Mouse (Mus musculus): ENCODE results near the gene Nr2f1. TPM values are rescaled to one million over a fixed set of nuclear protein-coding genes. Genes with fewer than 3 reads are reported as not detected.

Nr2f1 gene
- polyA plus RNA-seq, 1 experiment from 2014 or later = 18.1 TPM

- WGBS = 6% methylated on average over 8 of the region's 8 CpGs
- peaks cover 93% of the 10 kb centered on the region for H3K27me3 ChIP-seq
- H3K4me2 ChIP-seq = no peak overlapping the region
- H3K36me3 ChIP-seq = no peaks in the 10 kb centered on the region
- H3K27ac ChIP-seq = no peak overlapping the region
- ATAC-seq (replicated peaks; ENCODE audit: low FRiP score) = no peak
- no peaks in the 10 kb centered on the region for H3K9me3 ChIP-seq (replicated peaks)
- H3K4me3 ChIP-seq (replicated peaks) = no peak overlapping the region
- peaks cover 15% of the 10 kb centered on the region for H3K4me1 ChIP-seq
- H3K9ac ChIP-seq = no peak overlapping the region
These were observed 23.7 kb downstream of the Nr2f1 start for GRCm38 (mm10) chr13:78175821-78176380.

DNA sequence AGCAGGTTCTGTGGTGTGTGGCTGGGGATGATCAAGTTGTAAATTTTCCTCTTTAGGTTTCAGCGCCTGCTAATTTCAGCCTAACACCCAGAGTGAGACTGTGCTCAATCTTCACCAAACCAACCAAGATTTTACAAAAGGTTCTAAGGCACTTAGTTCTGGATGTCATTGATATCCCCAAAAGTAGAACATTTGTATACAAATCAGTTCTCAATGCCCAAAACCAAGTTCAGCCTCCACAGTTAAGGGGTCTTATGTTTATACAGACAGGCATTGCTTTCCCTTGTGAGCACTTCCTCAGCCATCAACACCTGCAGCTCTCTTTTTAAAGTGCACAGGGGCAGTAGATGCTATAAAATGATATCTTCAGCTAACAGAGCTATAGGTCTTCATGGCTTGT, 24.7 kb downstream of the Nr2f1 start:
- Histone ChIP-seq H3K4me1 (peaks cover 13% of the 10 kb centered on the region), H3K27ac (no peak overlapping the region), H3K9me3 (replicated peaks) (no peaks in the 10 kb centered on the region), H3K4me3 (replicated peaks) (no peak overlapping the region), H3K36me3 (no peaks in the 10 kb centered on the region), H3K27me3 (peaks cover 91% of the 10 kb centered on the region), H3K4me2 (no peak overlapping the region), H3K9ac (no peak overlapping the region)
- WGBS = 13% methylated on average over 1 of the region's 1 CpGs
- ATAC-seq (replicated peaks; ENCODE audit: low FRiP score) = no peak

DNA sequence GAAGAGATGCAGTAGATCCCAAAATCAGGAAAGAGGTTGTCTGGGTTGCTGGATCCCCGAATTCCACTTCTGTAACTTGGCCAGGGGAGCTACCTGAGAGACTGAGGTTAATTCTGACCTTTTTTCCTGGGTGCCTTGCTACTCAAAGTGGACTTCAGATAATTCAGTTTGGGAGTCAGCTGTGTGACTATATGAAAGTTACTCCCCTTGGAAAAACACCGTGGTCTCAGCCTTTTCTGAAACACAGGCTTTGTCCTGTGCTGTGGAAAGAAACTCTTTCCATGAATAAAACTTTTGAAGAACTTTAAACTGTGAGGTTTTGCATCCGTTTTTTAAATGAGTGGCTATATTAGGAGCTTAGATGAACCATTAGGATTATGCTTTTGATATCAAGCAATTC, 25.4 kb downstream of the Nr2f1 start:
- no peak overlapping the region for H3K27ac ChIP-seq
- H3K4me3 ChIP-seq (replicated peaks) = no peak overlapping the region
- no peak for ATAC-seq (replicated peaks; ENCODE audit: low FRiP score)
- H3K4me2 ChIP-seq = no peak overlapping the region
- peaks cover 7% of the 10 kb centered on the region for H3K4me1 ChIP-seq
- no peaks in the 10 kb centered on the region for H3K36me3 ChIP-seq
- H3K27me3 ChIP-seq = peaks cover 91% of the 10 kb centered on the region
- 10% methylated on average over 3 of the region's 3 CpGs for WGBS
- H3K9ac ChIP-seq = no peak overlapping the region
- H3K9me3 ChIP-seq (replicated peaks) = no peaks in the 10 kb centered on the region

DNA sequence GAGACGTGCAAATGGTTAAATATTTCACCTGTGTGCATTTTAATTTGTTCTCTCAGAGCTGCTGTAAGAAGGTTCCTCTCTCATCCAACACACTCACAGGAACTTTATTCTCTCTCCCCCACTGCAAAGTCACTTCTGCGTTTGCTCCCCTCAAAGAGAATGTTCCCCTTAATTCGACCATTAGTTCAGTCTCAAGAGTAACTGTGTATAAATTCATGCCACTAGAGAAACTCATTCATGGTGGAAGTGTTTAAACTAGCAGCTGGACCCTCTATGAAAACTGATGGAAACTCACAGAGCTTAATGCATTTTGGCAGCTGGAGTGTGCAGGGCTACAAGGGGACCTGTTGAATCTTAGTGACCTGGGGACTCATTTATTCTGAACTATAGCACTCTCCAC, 26.7 kb downstream of the Nr2f1 start:
- no peaks in the 10 kb centered on the region for H3K9me3 ChIP-seq (replicated peaks)
- 10% methylated on average over 3 of the region's 3 CpGs for whole genome bisulfite sequencing
- no peak overlapping the region for H3K4me2 ChIP-seq

DNA sequence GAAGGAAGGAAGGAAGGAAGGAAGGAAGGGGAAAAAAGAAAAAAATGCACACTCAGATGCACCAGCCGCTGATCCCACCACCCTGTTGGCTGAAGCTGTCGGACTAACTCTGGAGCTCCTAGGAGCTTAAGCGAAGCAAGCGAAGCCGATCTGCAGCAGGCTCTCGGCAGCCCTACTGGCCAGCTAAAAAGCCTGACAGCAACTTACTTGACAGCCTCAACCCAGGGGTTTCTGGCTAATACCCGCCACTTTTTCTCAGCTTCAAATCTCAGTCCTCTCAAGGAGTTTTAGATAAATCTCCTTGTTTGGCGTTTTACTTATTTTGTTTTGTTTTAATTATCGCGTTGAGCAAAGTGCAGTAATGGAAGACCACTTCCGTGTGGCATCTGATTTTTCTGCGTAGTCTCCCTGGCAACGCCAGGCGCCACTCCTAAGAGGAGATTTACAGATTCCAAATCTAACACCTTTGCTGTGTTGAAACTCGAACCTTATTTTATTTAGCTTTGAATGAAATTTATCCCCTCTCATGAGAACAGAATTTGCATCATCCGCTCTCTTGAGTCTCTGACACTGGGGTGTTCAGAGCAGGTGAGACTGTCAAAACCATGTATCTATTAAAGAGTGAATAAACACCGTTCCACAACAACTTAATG, 27.4 kb downstream of the Nr2f1 start:
- H3K9ac ChIP-seq = no peak overlapping the region
- H3K9me3 ChIP-seq (replicated peaks) = no peaks in the 10 kb centered on the region
- no peak overlapping the region for H3K4me2 ChIP-seq
- H3K4me1 ChIP-seq = peaks cover 5% of the 10 kb centered on the region; the same call in 1 of the 2 replicates
- 2% methylated on average over 17 of the region's 17 CpGs for WGBS
- no peak overlapping the region for H3K4me3 ChIP-seq (replicated peaks)
- no peak overlapping the region for H3K27ac ChIP-seq
- ATAC-seq (replicated peaks; ENCODE audit: low FRiP score) = no peak
- H3K36me3 ChIP-seq = no peaks in the 10 kb centered on the region
- peaks cover 87% of the 10 kb centered on the region for H3K27me3 ChIP-seq

More for the DNA sequence above, 26.7 kb downstream of the Nr2f1 start:
- H3K4me1 ChIP-seq = peaks cover 5% of the 10 kb centered on the region; the same call in 1 of the 2 replicates
- H3K36me3 ChIP-seq = no peaks in the 10 kb centered on the region
- no peak overlapping the region for H3K27ac ChIP-seq
- no peak overlapping the region for H3K4me3 ChIP-seq (replicated peaks)
- peaks cover 86% of the 10 kb centered on the region for H3K27me3 ChIP-seq
- H3K9ac ChIP-seq = no peak overlapping the region
- ATAC-seq (replicated peaks; ENCODE audit: low FRiP score) = no peak

DNA sequence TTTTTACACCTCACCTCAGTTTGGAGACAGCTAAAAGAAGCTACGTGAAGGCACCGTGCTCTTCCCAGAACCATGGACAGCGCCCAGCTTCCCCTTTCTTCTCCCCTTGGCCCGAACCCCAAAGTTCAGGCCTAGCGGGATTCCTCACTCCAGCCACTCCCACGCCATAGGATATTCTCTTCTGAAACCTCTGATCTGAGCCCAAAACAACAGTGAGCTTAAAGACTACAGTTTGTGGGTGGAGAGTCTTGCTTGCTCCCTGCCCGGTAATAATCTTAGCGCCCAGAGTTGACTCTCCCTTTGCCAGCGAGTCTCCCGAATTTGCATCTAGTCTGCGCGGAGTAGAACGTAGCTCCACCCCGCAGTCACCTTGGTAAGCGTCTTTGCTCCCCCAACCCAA, 28.2 kb downstream of the Nr2f1 start:
- H3K27ac ChIP-seq = no peak overlapping the region
- no peaks in the 10 kb centered on the region for H3K36me3 ChIP-seq
- peaks cover 84% of the 10 kb centered on the region for H3K27me3 ChIP-seq
- no peak overlapping the region for H3K9ac ChIP-seq
- WGBS = 3% methylated on average over 15 of the region's 15 CpGs
- H3K9me3 ChIP-seq (replicated peaks) = no peaks in the 10 kb centered on the region
- ATAC-seq (replicated peaks; ENCODE audit: low FRiP score) = no peak
- 0 out of 2 replicates have a peak overlapping the region, but pooled peaks have one; percentile 19 for H3K4me2 ChIP-seq
- H3K4me3 ChIP-seq (replicated peaks) = no peak overlapping the region
- peaks cover 5% of the 10 kb centered on the region; the same call in 1 of the 2 replicates for H3K4me1 ChIP-seq

GRCm38 (mm10) chr13:78168166-78168565, 31.4 kb downstream of the Nr2f1 start:
- Histone ChIP-seq H3K4me2 (no peak overlapping the region), H3K4me1 (peaks cover 12% of the 10 kb centered on the region), H3K27me3 (peaks cover 76% of the 10 kb centered on the region), H3K36me3 (no peaks in the 10 kb centered on the region), H3K9ac (no peak overlapping the region), H3K4me3 (replicated peaks) (no peak overlapping the region), H3K9me3 (replicated peaks) (no peaks in the 10 kb centered on the region), H3K27ac (no peak overlapping the region)
- WGBS = 55% methylated on average over 4 of the region's 4 CpGs
- ATAC-seq (replicated peaks; ENCODE audit: low FRiP score) = no peak

- Histone ChIP-seq H3K9ac (no peak overlapping the region), H3K4me2 (no peak overlapping the region), H3K36me3 (no peaks in the 10 kb centered on the region), H3K9me3 (replicated peaks) (no peaks in the 10 kb centered on the region), H3K4me1 (peaks cover 11% of the 10 kb centered on the region; the same call in 1 of the 2 replicates), H3K27ac (no peak overlapping the region), H3K27me3 (peaks cover 62% of the 10 kb centered on the region), H3K4me3 (replicated peaks) (no peak overlapping the region)
- no peak for ATAC-seq (replicated peaks; ENCODE audit: low FRiP score)
These were observed 34.6 kb downstream of the Nr2f1 start for GRCm38 (mm10) chr13:78164941-78165340.

- peak overlapping the region; percentile 95 for H3K4me2 ChIP-seq
- no peaks in the 10 kb centered on the region for H3K9me3 ChIP-seq (replicated peaks)
- H3K27ac ChIP-seq = no peak overlapping the region
- H3K27me3 ChIP-seq = peaks cover 52% of the 10 kb centered on the region
- peak; percentile 97 for ATAC-seq (replicated peaks; ENCODE audit: low FRiP score)
- no peaks in the 10 kb centered on the region for H3K36me3 ChIP-seq
- peak overlapping the region; percentile 56 for H3K9ac ChIP-seq
- under 1% methylated on average over 82 of the region's 86 CpGs for WGBS
- H3K4me1 ChIP-seq = peaks cover 11% of the 10 kb centered on the region; the same call in 1 of the 2 replicates
- peak overlapping the region; percentile 69 for H3K4me3 ChIP-seq (replicated peaks)
These were observed 36.2 kb downstream of the Nr2f1 start for GRCm38 (mm10) chr13:78163087-78163958.

- Histone ChIP-seq H3K27me3 (peaks cover 40% of the 10 kb centered on the region), H3K4me2 (no peak overlapping the region), H3K27ac (no peak overlapping the region), H3K36me3 (no peaks in the 10 kb centered on the region), H3K9ac (no peak overlapping the region), H3K4me1 (peaks cover 11% of the 10 kb centered on the region; the same call in 1 of the 2 replicates), H3K9me3 (replicated peaks) (no peaks in the 10 kb centered on the region), H3K4me3 (replicated peaks) (no peak overlapping the region)
- ATAC-seq (replicated peaks; ENCODE audit: low FRiP score) = no peak
- WGBS = 46% methylated on average over 2 of the region's 2 CpGs
These were observed 37.4 kb downstream of the Nr2f1 start for GRCm38 (mm10) chr13:78162149-78162548.

DNA sequence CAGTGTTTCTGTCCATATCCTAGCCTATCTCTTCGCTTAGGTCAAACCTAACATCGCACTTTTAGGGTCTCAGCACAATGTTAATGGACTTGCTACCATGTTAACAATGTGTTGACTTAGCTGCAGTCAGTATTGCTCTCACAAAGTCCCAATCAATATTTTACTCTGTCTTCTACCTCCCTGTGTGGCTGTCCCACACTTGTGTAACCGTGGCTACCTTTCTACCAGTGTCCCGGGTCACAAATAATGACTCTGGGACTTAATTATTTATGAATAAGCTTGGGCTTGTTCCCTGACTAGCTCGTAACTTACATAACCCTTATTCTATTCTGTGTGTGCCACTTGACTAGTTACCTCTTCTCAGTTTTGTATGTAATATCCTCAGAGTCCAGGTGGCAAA, 42.1 kb downstream of the Nr2f1 start:
- Histone ChIP-seq H3K4me1 (no peaks in the 10 kb centered on the region), H3K9ac (no peak overlapping the region), H3K9me3 (replicated peaks) (no peaks in the 10 kb centered on the region), H3K27me3 (peaks cover 11% of the 10 kb centered on the region; the same call in 1 of the 2 replicates), H3K4me2 (no peak overlapping the region), H3K4me3 (replicated peaks) (no peak overlapping the region), H3K27ac (no peak overlapping the region), H3K36me3 (no peaks in the 10 kb centered on the region)
- WGBS = 85% methylated on average over 5 of the region's 5 CpGs
- ATAC-seq (replicated peaks; ENCODE audit: low FRiP score) = no peak
